Mouse (Mus musculus) testis, adult 2 months (tissue): Measurements from ENCODE around the gene Rtbdn. TPM values are rescaled to one million over a fixed set of nuclear protein-coding genes. Genes with fewer than 3 reads are reported as not detected.

ENCODE experiments used
- H3K27ac ChIP-seq: fragments of 200-500 bp; 2 replicates; pipeline ENCODE4 v1.5.1; 2012; ENCODE audit warnings: low read depth, low read length; ENCODE audit not compliant: control insufficient read depth, insufficient read depth
- H3K27me3 ChIP-seq: fragments of 200-500 bp; 2 replicates; pipeline ENCODE4 v1.6.1; 2012; ENCODE audit warnings: mild to moderate bottlenecking, low read length, moderate library complexity; ENCODE audit not compliant: control insufficient read depth, insufficient read depth
- H3K36me3 ChIP-seq: fragments of 200-500 bp; 2 replicates; pipeline ENCODE4 v1.6.1; 2012; ENCODE audit warnings: mild to moderate bottlenecking, low read length; ENCODE audit not compliant: control insufficient read depth, insufficient read depth
- H3K4me1 ChIP-seq: fragments of 200-500 bp; 2 replicates; pipeline ENCODE4 v1.6.1; 2012; ENCODE audit warnings: low read length; ENCODE audit not compliant: control insufficient read depth, insufficient read depth
- H3K4me3 ChIP-seq: fragments of 200-500 bp; 2 replicates; pipeline ENCODE4 v1.5.1; 2012; ENCODE audit warnings: low read depth, mild to moderate bottlenecking, low read length, moderate library complexity, mixed read lengths; ENCODE audit not compliant: control insufficient read depth
- CTCF ChIP-seq: fragments of 200-500 bp; IDR thresholded peaks from 2 replicates; pipeline ENCODE4 v1.5.1; 2012; ENCODE audit warnings: low read depth, mild to moderate bottlenecking, inconsistent platforms, low read length, moderate library complexity; ENCODE audit not compliant: control insufficient read depth, insufficient read depth, insufficient replicate concordance
- POLR2A ChIP-seq: fragments of 200-500 bp; IDR thresholded peaks from 2 replicates; pipeline ENCODE4 v1.6.1; 2012; ENCODE audit warnings: low read depth, mild to moderate bottlenecking, inconsistent platforms, low read length, moderate library complexity; ENCODE audit not compliant: control insufficient read depth
- polyA plus RNA-seq: library from polyadenylated mRNA; depleted of rRNA; stranded (reverse); fragments of >200 nt; gene quantifications from 2 replicates; pipeline ENCODE4 v1.2.3, GENCODE M21; 2012

Gene Rtbdn
- polyA plus RNA-seq, 1 experiment: 0.32 TPM

DNA sequence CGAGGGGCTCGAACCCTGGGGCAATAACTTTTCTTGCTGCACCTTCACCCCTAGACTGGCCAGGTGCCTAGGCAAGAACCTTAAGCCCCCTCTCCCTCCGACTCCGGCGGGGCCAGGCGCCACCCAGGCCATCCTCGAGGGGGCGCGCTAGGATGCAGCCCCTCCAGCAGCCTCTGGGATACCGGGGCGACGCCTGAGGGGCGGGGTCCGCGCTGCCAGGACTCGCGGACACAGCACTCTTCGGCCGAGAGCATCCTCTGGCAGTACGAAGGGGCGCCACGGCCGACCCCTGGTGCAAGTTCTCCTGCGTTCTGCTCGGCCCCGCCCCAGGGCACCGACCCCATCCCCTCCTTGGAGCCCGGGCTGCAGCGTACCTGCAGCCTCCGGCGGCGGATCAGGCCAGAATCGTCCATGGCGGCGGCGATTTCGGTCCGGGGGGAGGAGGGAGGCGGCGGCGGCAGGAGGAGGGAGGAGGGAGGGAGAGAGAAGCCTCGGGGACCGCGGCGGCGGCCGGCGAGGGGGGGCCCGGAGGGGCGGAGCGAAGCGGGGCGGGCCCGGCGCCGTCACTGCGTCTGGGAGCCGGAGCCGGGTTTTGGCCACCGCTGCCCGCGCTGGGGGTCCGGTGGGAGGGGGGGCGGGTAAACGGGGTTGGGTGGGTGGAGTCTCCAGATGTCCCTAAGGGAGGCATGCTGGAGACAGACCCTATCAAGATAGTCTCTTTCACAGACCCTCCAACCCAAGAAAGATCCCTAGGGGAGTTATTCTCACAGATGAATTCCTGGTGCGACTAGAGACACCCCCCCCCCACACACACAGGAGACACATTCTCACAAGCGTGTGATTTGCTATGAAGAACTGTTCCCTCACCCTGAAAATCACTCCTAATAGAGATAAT, 911 bp upstream of the Rtbdn start:
- Histone ChIP-seq H3K4me1 (peaks cover 24% of the 10 kb centered on the region), H3K36me3 (no peaks in the 10 kb centered on the region), H3K27ac (no peak overlapping the region), H3K27me3 (peaks cover 2% of the 10 kb centered on the region; the same call in 1 of the 2 replicates), H3K4me3 (peak overlapping the region; percentile 15)
- TF ChIP-seq POLR2A (no peak), CTCF (peak; percentile 26; the same call in 1 of the 2 replicates)

DNA sequence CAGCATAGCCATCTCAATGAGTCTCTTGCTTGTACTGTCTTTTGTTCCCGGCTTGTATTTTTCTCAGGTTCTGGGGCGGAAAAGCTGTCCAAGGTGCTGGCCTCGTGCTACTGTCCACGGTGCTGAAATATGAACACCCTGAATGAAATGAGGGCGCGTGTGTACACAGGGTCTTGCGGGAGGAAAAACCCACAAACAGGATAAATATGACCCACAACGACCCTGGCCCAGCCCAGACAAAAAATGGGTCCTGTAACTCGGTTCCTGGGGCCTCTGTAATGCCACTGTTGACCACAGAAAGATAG, 402 bp downstream of the Rtbdn start:
- Histone ChIP-seq H3K27ac (no peak overlapping the region), H3K36me3 (no peaks in the 10 kb centered on the region), H3K4me3 (no peak overlapping the region), H3K4me1 (peaks cover 24% of the 10 kb centered on the region), H3K27me3 (peaks cover 2% of the 10 kb centered on the region; the same call in 1 of the 2 replicates)
- TF ChIP-seq POLR2A: 0 out of 2 replicates have a peak, but pooled peaks have one; percentile 9
- no peak for TF ChIP-seq CTCF

DNA sequence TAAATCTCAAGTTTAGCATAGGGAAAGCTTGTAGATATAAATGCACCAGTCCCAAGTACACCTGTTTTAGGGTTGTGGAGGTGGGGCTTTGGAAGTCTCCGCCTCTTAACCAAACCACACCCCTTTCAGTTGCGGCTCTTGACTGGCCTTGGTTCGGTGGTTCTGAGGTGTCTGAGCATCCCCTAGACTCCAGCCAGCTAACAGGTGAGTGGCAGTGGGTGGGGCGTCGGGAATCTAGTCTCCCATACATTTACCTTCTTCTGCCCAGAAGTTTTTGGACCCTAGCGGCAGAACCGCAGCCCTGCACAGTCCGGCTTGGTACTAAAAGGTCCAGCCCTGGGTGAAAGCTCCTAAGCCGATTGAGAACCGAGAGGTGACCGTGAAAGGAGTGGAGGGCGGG, 3.0 kb downstream of the Rtbdn start:
- TF ChIP-seq POLR2A: no peak
- no peak for TF ChIP-seq CTCF
- Histone ChIP-seq H3K36me3 (no peaks in the 10 kb centered on the region), H3K27ac (no peak overlapping the region), H3K27me3 (no peaks in the 10 kb centered on the region; the same call in 1 of the 2 replicates), H3K4me3 (no peak overlapping the region), H3K4me1 (peaks cover 17% of the 10 kb centered on the region)

DNA sequence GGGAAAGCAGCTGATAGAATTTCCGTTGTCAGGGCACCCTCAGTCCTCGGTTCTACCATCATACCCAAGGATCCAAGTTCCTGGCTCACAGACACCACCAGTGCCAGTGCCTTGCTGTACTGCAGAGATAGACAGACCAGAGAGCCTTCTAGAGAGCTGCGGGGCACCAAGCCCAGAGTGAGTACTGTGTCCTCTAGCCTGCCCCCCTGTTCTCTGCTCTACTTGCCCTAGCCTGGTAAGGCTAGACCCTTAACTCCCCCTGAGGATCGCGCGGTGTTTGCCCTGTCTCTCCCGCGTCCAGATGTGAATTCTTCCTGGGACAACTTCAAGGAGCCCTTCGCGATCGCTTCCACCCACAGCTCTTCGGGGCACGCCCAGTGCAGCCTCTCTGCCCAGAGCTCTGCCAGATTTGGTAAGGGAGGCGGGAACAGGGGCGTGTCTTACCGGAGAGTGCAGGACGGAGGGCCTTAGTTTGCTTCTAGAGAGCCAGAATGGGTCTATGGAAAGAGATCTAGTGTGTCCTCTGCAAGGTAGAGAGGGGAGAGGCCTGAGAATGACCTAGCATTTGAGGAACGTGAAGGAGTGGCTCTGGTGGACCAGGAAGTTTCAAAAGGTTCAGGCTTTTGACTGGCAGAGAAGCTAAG, 5.9 kb downstream of the Rtbdn start:
- Histone ChIP-seq H3K4me1 (peaks cover 6% of the 10 kb centered on the region), H3K27ac (no peak overlapping the region), H3K4me3 (no peak overlapping the region), H3K36me3 (no peaks in the 10 kb centered on the region), H3K27me3 (no peaks in the 10 kb centered on the region)
- TF ChIP-seq CTCF (no peak), POLR2A (no peak)

DNA sequence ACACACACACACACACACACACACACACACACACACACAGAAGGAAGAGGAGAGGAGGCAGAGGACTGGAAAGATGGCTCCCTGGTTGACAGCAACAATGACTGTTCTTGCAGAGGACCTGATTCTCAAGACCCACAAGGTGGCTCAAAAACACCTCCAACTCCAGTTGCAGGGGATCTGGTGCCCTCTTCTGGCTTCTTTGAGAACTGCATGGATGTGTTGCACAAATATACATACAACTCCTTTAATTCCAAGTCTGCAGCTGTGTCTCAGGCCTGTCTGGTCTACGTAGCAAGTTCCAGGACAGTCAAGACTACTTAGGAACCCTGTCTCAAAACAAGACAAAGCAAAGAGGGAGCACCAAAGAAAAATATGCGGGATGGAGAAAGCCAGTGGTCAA, 10.0 kb downstream of the Rtbdn start:
- Histone ChIP-seq H3K36me3 (no peaks in the 10 kb centered on the region; the same call in 1 of the 2 replicates), H3K4me3 (no peak overlapping the region), H3K4me1 (peaks cover 6% of the 10 kb centered on the region), H3K27ac (no peak overlapping the region), H3K27me3 (no peaks in the 10 kb centered on the region)
- TF ChIP-seq CTCF: peak; percentile 19; the same call in 1 of the 2 replicates
- TF ChIP-seq POLR2A: no peak

DNA sequence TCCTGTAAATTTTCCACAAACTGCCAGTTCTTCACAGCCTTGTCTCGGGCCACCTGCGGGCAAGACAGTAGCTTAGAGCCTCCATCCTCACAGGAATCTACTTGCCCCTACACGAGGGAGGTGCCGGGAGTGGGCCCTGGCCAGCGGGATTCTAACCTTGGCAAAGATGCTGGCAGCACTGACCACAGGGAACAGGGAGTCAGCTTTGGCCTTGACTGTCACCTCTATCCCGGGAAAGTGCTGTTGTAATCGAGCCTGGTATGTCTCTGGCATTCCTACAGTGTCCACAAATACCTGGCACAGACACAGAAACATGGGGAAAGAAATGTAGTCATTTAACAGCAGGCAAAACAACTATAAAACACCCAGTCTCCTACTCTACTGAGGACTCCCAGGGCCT, 13.0 kb downstream of the Rtbdn start:
- Histone ChIP-seq H3K4me3 (no peak overlapping the region), H3K4me1 (no peaks in the 10 kb centered on the region; the same call in 1 of the 2 replicates), H3K27me3 (no peaks in the 10 kb centered on the region), H3K27ac (no peak overlapping the region), H3K36me3 (peaks cover 2% of the 10 kb centered on the region; the same call in 1 of the 2 replicates)
- no peak for TF ChIP-seq CTCF
- TF ChIP-seq POLR2A: no peak

DNA sequence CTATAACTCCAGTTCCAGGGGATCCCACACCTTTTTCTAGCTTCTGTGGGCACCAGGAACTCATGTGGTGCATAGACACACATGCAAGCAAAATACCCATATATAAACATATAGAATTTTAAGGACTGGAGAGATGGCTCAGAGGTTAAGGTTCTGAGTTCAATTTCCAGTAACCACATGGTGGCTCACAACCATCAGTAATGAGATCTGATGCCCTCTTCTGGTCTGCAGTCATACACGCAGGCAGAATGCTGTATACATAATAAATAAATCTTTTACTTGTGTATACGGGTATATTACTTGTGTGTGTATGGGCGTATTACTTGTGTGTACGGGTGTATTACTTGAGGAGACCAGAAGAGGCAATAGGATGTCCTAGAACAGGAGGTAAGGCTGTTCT, 17.2 kb downstream of the Rtbdn start:
- Histone ChIP-seq H3K4me3 (no peak overlapping the region), H3K27me3 (no peaks in the 10 kb centered on the region), H3K36me3 (peaks cover 2% of the 10 kb centered on the region; the same call in 1 of the 2 replicates), H3K4me1 (peaks cover 26% of the 10 kb centered on the region), H3K27ac (no peak overlapping the region)
- TF ChIP-seq CTCF (no peak), POLR2A (no peak)
